Comparison of ENCODE assay signal across 8 mouse cellular contexts in genomic region chr16:91463836-91464400, GRCm38 (mm10). TPM values are rescaled to one million over a fixed set of nuclear protein-coding genes. Genes with fewer than 3 reads are reported as not detected.
DNase-seq lines count a peak whose midpoint lies in the region; ATAC-seq and TF ChIP-seq lines count a peak whose summit lies in the region.

No protein-coding gene starts in this region.

- TF ChIP-seq EP300 in CH12.LX (IDR thresholded peaks at IDR 0.05; ENCODE audit: low read length), result no peak

- in situ Hi-C loops in CH12.LX (cut with MboI; ENCODE audit: low pct_ligation_motif_present, low pct_unique_long_range_greater_than_20kb, low sequenced_read_pairs), result no loop called here

- no peak for TF ChIP-seq RAD21 in CH12.LX (IDR thresholded peaks at IDR 0.05; ENCODE audit: low read depth, low read length)

- ATAC-seq in forebrain, embryonic 13.5 days, result no peak
- ATAC-seq in liver, embryonic 13.5 days (ENCODE audit: low read depth), result no peak

- no peaks in the 10 kb centered on the region for H3K9me3 ChIP-seq in heart, embryonic 10.5 days
- peaks cover 11% of the 10 kb centered on the region for H3K9me3 ChIP-seq in CH12.LX (replicated peaks; ENCODE audit: low read length)
- H3K9me3 ChIP-seq in forebrain, embryonic 13.5 days (replicated peaks), result no peaks in the 10 kb centered on the region
- no peaks in the 10 kb centered on the region for H3K9me3 ChIP-seq in liver, embryonic 13.5 days (replicated peaks)

- no peak for TF ChIP-seq CTCF in CH12.LX (conservative IDR thresholded peaks at IDR 0.05 in 1 of 2, IDR thresholded peaks at IDR 0.05 in 1 of 2; ENCODE audit: low read depth in 2 of 2, low read length in 2 of 2)

- no peaks in the 10 kb centered on the region for H3K79me2 ChIP-seq in CH12.LX (replicated peaks; ENCODE audit: control insufficient read depth, extremely low read depth, insufficient read depth, poor library complexity, severe bottlenecking)

- peaks cover 41% of the 10 kb centered on the region for H3K4me1 ChIP-seq in heart, embryonic 10.5 days
- peaks cover 11 to 65% of the 10 kb centered on the region in 2 experiments; a peak in 3 of 4 replicates for H3K4me1 ChIP-seq in CH12.LX (ENCODE audit: control insufficient read depth in 1 of 2, insufficient read depth in 2 of 2)
- peaks cover 28% of the 10 kb centered on the region for H3K4me1 ChIP-seq in forebrain, embryonic 13.5 days
- peaks cover 69% of the 10 kb centered on the region for H3K4me1 ChIP-seq in liver, embryonic 13.5 days (replicated peaks)

- peak overlapping the region; percentile 85 for H3K27ac ChIP-seq in heart, embryonic 10.5 days
- no peak overlapping the region for H3K27ac ChIP-seq in CH12.LX (ENCODE audit: insufficient read depth, low read depth)
- no peak overlapping the region for H3K27ac ChIP-seq in forebrain, embryonic 13.5 days
- H3K27ac ChIP-seq in liver, embryonic 13.5 days, result peak overlapping the region; percentile 97

- no peaks in the 10 kb centered on the region for H3K27me3 ChIP-seq in heart, embryonic 10.5 days (ENCODE audit: insufficient read depth, poor library complexity, severe bottlenecking)
- H3K27me3 ChIP-seq in CH12.LX (replicated peaks), result no peaks in the 10 kb centered on the region
- no peaks in the 10 kb centered on the region for H3K27me3 ChIP-seq in forebrain, embryonic 13.5 days
- no peaks in the 10 kb centered on the region for H3K27me3 ChIP-seq in liver, embryonic 13.5 days

- WGBS in heart, embryonic 10.5 days, result 87% methylated on average over 4 of the region's 4 CpGs
- WGBS in forebrain, embryonic 13.5 days, result 82% methylated on average over 4 of the region's 4 CpGs
- WGBS in liver, embryonic 13.5 days (ENCODE audit: insufficient replicate concordance), result 64% methylated on average over 4 of the region's 4 CpGs

- intact Hi-C loops in heart, postnatal 36 days (cut with DNase I), result loop anchor here (2.0 kb wide), 2 partner anchors 57 to 183 kb away; partner anchors contain the start of genes Gart, Il10rb and Son

- H3K4me2 ChIP-seq in CH12.LX (ENCODE audit: insufficient read depth, low read depth, poor library complexity, severe bottlenecking), result peak overlapping the region; percentile 86
- peak overlapping the region; percentile 92 for H3K4me2 ChIP-seq in forebrain, embryonic 13.5 days
- H3K4me2 ChIP-seq in liver, embryonic 13.5 days, result peak overlapping the region; percentile 87

- TF ChIP-seq POLR2A in CH12.LX (IDR thresholded peaks at IDR 0.05; ENCODE audit: low read depth, low read length), result no peak

- H3K4me3 ChIP-seq in heart, embryonic 10.5 days, result peak overlapping the region; percentile 66
- H3K4me3 ChIP-seq in CH12.LX (replicated peaks in 1 of 3; ENCODE audit: low read depth in 2 of 3, low read length in 2 of 3, poor library complexity in 1 of 3), result peak overlapping the region; percentile 67 to 74 (median 69)
- peak overlapping the region; percentile 63 for H3K4me3 ChIP-seq in forebrain, embryonic 13.5 days
- H3K4me3 ChIP-seq in liver, embryonic 13.5 days (replicated peaks), result peak overlapping the region; percentile 80

- H3K9ac ChIP-seq in CH12.LX (ENCODE audit: insufficient read depth, low read depth), result peak overlapping the region; percentile 86
- no peak overlapping the region for H3K9ac ChIP-seq in forebrain, embryonic 13.5 days
- peak overlapping the region; percentile 78 for H3K9ac ChIP-seq in liver, embryonic 13.5 days

- DNase-seq in heart, embryonic 10.5 days (ENCODE audit: low spot score), result no peak
- no peak for DNase-seq in heart, postnatal 36 days
- DNase-seq in CH12.LX (ENCODE audit: extremely low read depth), result no peak
- no peak for DNase-seq in liver, embryonic 13.5 days
- DNase-seq in ovary, adult 18-20 months (ENCODE audit: low spot score), result no peak
- no peak for DNase-seq in embryo, embryonic 9.5 days (ENCODE audit: extremely low spot score)
- DNase-seq in left cerebral cortex, adult 9 months (ENCODE audit: low spot score in 2 of 2), result no peak

- dilution Hi-C loops in CH12.LX (cut with MboI; ENCODE audit: extremely low pct_ligation_motif_present, extremely low pct_unique_long_range_greater_than_20kb, low sequenced_read_pairs), result no loop called here

- H3K36me3 ChIP-seq in heart, embryonic 10.5 days, result 0 out of 2 replicates have a peak, but pooled peaks cover 8% of the 10 kb centered on the region
- H3K36me3 ChIP-seq in CH12.LX (replicated peaks in 1 of 2; ENCODE audit: control insufficient read depth in 1 of 2, insufficient read depth in 1 of 2, low read length in 1 of 2), result peaks cover 0 to 13% of the 10 kb centered on the region in 2 experiments
- no peaks in the 10 kb centered on the region for H3K36me3 ChIP-seq in forebrain, embryonic 13.5 days (ENCODE audit: poor library complexity, severe bottlenecking)
- peaks cover 15% of the 10 kb centered on the region for H3K36me3 ChIP-seq in liver, embryonic 13.5 days

TF ChIP-seq in CH12.LX, 34 proteins besides CTCF, POLR2A, EP300 and RAD21:
- TF ChIP-seq ZKSCAN1 (IDR thresholded peaks at IDR 0.05; ENCODE audit: borderline replicate concordance, low read depth, low read length) (no peak), USF1 (IDR thresholded peaks at IDR 0.05; ENCODE audit: low read depth, low read length) (no peak), E2F4 (IDR thresholded peaks at IDR 0.05; ENCODE audit: insufficient replicate concordance, low read depth, low read length) (no peak)

RNA-seq across cellular contexts. Expression of gene Ifnar1, which starts 21.1 kb away (rescaled TPM):
- 43.2 and 43.9 TPM in 2 replicates for polyA plus RNA-seq in heart, embryonic 10.5 days (2016; fragmentation: Nextera tagmentation; extraction: Ambion mirVana)
- total RNA-seq in heart, postnatal 36 days (2021), result 10 to 100 TPM; 31.5 to 32.6 TPM
- total RNA-seq in CH12.LX (2012; rRNA removed), result 32.1 and 32.8 TPM in 2 replicates
- 34.9 and 40.3 TPM in 2 replicates for total RNA-seq in CH12.LX (2014; rRNA removed)
- polyA plus RNA-seq in CH12.LX (2012; ENCODE audit: insufficient read length, low read depth), result 40.1 and 49.4 TPM in 2 replicates
- polyA plus RNA-seq in forebrain, embryonic 13.5 days (2015; fragmentation: Nextera tagmentation; extraction: Ambion mirVana), result 45.9 and 47.4 TPM in 2 replicates
- 18.0 and 19.1 TPM in 2 replicates for polyA plus RNA-seq in liver, embryonic 13.5 days (2015; fragmentation: Nextera tagmentation; extraction: Ambion mirVana)

RNA-seq across cellular contexts. Expression of gene Il10rb, which starts 58.0 kb away (rescaled TPM):
- 29.6 and 37.0 TPM in 2 replicates for polyA plus RNA-seq in heart, embryonic 10.5 days (2016; fragmentation: Nextera tagmentation; extraction: Ambion mirVana)
- total RNA-seq in heart, postnatal 36 days (2021), result 100 to 1,000 TPM; 113 to 116 TPM
- 27.5 and 32.1 TPM in 2 replicates for total RNA-seq in CH12.LX (2012; rRNA removed)
- total RNA-seq in CH12.LX (2014; rRNA removed), result 34.8 and 36.1 TPM in 2 replicates
- 35.6 and 37.9 TPM in 2 replicates for polyA plus RNA-seq in CH12.LX (2012; ENCODE audit: insufficient read length, low read depth)
- 5.9 TPM in 2 replicates for polyA plus RNA-seq in forebrain, embryonic 13.5 days (2015; fragmentation: Nextera tagmentation; extraction: Ambion mirVana)
- polyA plus RNA-seq in liver, embryonic 13.5 days (2015; fragmentation: Nextera tagmentation; extraction: Ambion mirVana), result 25.0 and 28.1 TPM in 2 replicates

Comparison
In these comparisons a context has a peak if more than half of its experiments do, and no peak if none do; other contexts are left out.
1. H3K27ac ChIP-seq: peak in heart, embryonic 10.5 days (single experiment) and liver, embryonic 13.5 days (single experiment); none in CH12.LX (single experiment) and forebrain, embryonic 13.5 days (single experiment).
2. Peak in every context shown above with its lines, with median percentiles within 50 percentile points of each other: H3K4me3 ChIP-seq and H3K4me2 ChIP-seq.